Mouse (Mus musculus) lung, embryonic 15.5 days (tissue): ENCODE results near the gene Def8. TPM values are rescaled to one million over a fixed set of nuclear protein-coding genes. Genes with fewer than 3 reads are reported as not detected.
"Not testable (repeated sequence)": the region's sequence is repeated elsewhere in the genome, so short reads cannot be mapped to it uniquely, and the experiment has no call there.

Experiments used
- ATAC-seq: fragments of 200-750 bp; cut with Nextera tagmentation; 2 replicates; pipeline ENCODE4 v1.8.0; 2017; ENCODE audit warnings: moderate number of reproducible peaks, borderline replicate concordance; ENCODE audit not compliant: low FRiP score, low TSS enrichment; ENCODE audit errors: extremely low read depth
- H3K27ac ChIP-seq: fragments of 300-500 bp; sonication (generic); 2 replicates; pipeline ENCODE4 v1.5.1; 2015; ENCODE audit warnings: moderate library complexity, mild to moderate bottlenecking, inconsistent platforms
- H3K27me3 ChIP-seq: fragments of 300-500 bp; sonication (generic); 2 replicates; pipeline ENCODE4 v1.6.1; 2015; ENCODE audit warnings: inconsistent platforms
- H3K36me3 ChIP-seq: fragments of 300-500 bp; sonication (generic); 2 replicates; pipeline ENCODE4 v1.6.1; 2015; ENCODE audit warnings: inconsistent platforms
- H3K4me1 ChIP-seq: fragments of 300-500 bp; sonication (generic); 2 replicates; pipeline ENCODE4 v1.6.1; 2015; ENCODE audit warnings: inconsistent platforms
- H3K4me2 ChIP-seq: fragments of 300-500 bp; sonication (generic); 2 replicates; pipeline ENCODE4 v1.6.1; 2015; ENCODE audit warnings: inconsistent platforms, mild to moderate bottlenecking, moderate library complexity
- H3K4me3 ChIP-seq: fragments of 300-500 bp; sonication (generic); 2 replicates; pipeline ENCODE4 v1.5.1; 2015; ENCODE audit warnings: mild to moderate bottlenecking, inconsistent platforms
- H3K9ac ChIP-seq: fragments of 300-500 bp; sonication (generic); 2 replicates; pipeline ENCODE4 v1.6.1; 2015; ENCODE audit warnings: inconsistent platforms
- H3K9me3 ChIP-seq: fragments of 300-500 bp; sonication (generic); 2 replicates; pipeline ENCODE4 v1.6.1; 2016; ENCODE audit warnings: inconsistent platforms
- WGBS: fragments of 180-500 bp; shearing (Covaris S2); methylation state at CpG from one replicate; pipeline ENCODE4 v1.1.7; 2015; 5-methylcytosine and 5-hydroxymethylcytosine counted together
- polyA plus RNA-seq: library from polyadenylated mRNA; unstranded; fragments of >200 nt; fragmentation: Nextera tagmentation; extraction: Ambion mirVana; gene quantifications from 2 replicates; pipeline ENCODE4 v1.2.1, GENCODE M21; 2015

The Def8 gene
- polyA plus RNA-seq, 1 experiment from 2014 or later, result 31.1 TPM

- H3K27ac ChIP-seq, ATAC-seq, H3K4me2 ChIP-seq, H3K9ac ChIP-seq, H3K4me3 ChIP-seq, H3K9me3 ChIP-seq, H3K36me3 ChIP-seq, H3K4me1 ChIP-seq: not testable (repeated sequence)
- 72% methylated on average over 5 of the region's 5 CpGs for WGBS
- peaks cover 45% of the 10 kb centered on the region for H3K27me3 ChIP-seq
Observed at GRCm38 (mm10) chr8:123414997-123415696, 8.2 kb upstream of the Def8 start.

GRCm38 (mm10) chr8:123415967-123416943 lies 7.1 kb upstream of the Def8 start:
- peaks cover 34% of the 10 kb centered on the region for H3K27me3 ChIP-seq
- 76% methylated on average over 8 of the region's 8 CpGs for WGBS
- no peak overlapping the region for H3K9ac ChIP-seq
- ATAC-seq, result no peak
- no peak overlapping the region for H3K4me3 ChIP-seq
- H3K9me3 ChIP-seq, result no peaks in the 10 kb centered on the region
- no peaks in the 10 kb centered on the region for H3K36me3 ChIP-seq
- peaks cover 5% of the 10 kb centered on the region; the same call in 1 of the 2 replicates for H3K4me1 ChIP-seq
- H3K27ac ChIP-seq, result no peak overlapping the region
- H3K4me2 ChIP-seq, result no peak overlapping the region

- no peak overlapping the region for H3K4me2 ChIP-seq
- 70% methylated on average over 8 of the region's 8 CpGs for WGBS
- peaks cover 26% of the 10 kb centered on the region for H3K27me3 ChIP-seq
- H3K9me3 ChIP-seq, result no peaks in the 10 kb centered on the region
- H3K36me3 ChIP-seq, result no peaks in the 10 kb centered on the region
- no peaks in the 10 kb centered on the region for H3K4me1 ChIP-seq
- H3K9ac ChIP-seq, result no peak overlapping the region
- H3K27ac ChIP-seq, result no peak overlapping the region
- H3K4me3 ChIP-seq, result no peak overlapping the region
- no peak for ATAC-seq
Observed at GRCm38 (mm10) chr8:123416944-123417555, 6.3 kb upstream of the Def8 start.

- no peaks in the 10 kb centered on the region for H3K9me3 ChIP-seq
- H3K27ac ChIP-seq, result no peak overlapping the region
- H3K27me3 ChIP-seq, result no peaks in the 10 kb centered on the region; the same call in 1 of the 2 replicates
- no peak overlapping the region for H3K4me3 ChIP-seq
- no peaks in the 10 kb centered on the region for H3K36me3 ChIP-seq
- H3K4me1 ChIP-seq, result no peaks in the 10 kb centered on the region
- H3K9ac ChIP-seq, result no peak overlapping the region
- no peak for ATAC-seq
- no peak overlapping the region for H3K4me2 ChIP-seq
- 88% methylated on average over 4 of the region's 4 CpGs for WGBS
Observed at GRCm38 (mm10) chr8:123419711-123420110, 3.6 kb upstream of the Def8 start.

- WGBS, result 90% methylated on average over 34 of the region's 34 CpGs
- no peak overlapping the region for H3K27ac ChIP-seq
- no peaks in the 10 kb centered on the region for H3K27me3 ChIP-seq
- H3K4me2 ChIP-seq, result no peak overlapping the region
- H3K9ac ChIP-seq, result no peak overlapping the region
- H3K4me3 ChIP-seq, result no peak overlapping the region
- H3K9me3 ChIP-seq, result no peaks in the 10 kb centered on the region
- no peaks in the 10 kb centered on the region for H3K4me1 ChIP-seq
- no peak for ATAC-seq
- no peaks in the 10 kb centered on the region for H3K36me3 ChIP-seq
Observed at GRCm38 (mm10) chr8:123420525-123421281, 2.6 kb upstream of the Def8 start.

- Histone ChIP-seq H3K36me3 (no peaks in the 10 kb centered on the region), H3K4me3 (no peak overlapping the region), H3K27ac (no peak overlapping the region), H3K4me2 (no peak overlapping the region), H3K9ac (no peak overlapping the region), H3K4me1 (no peaks in the 10 kb centered on the region), H3K9me3 (no peaks in the 10 kb centered on the region), H3K27me3 (no peaks in the 10 kb centered on the region)
- 80% methylated on average over 19 of the region's 19 CpGs for WGBS
- ATAC-seq, result no peak
Observed at GRCm38 (mm10) chr8:123421325-123421724, 2.0 kb upstream of the Def8 start.

- Histone ChIP-seq H3K27me3 (no peaks in the 10 kb centered on the region), H3K27ac (no peak overlapping the region), H3K4me1 (no peaks in the 10 kb centered on the region), H3K4me2 (peak overlapping the region; percentile 51), H3K36me3 (no peaks in the 10 kb centered on the region), H3K4me3 (peak overlapping the region; percentile 21), H3K9me3 (peaks cover 2% of the 10 kb centered on the region; the same call in 1 of the 2 replicates), H3K9ac (no peak overlapping the region)
- ATAC-seq, result no peak
- 6% methylated on average over 17 of the region's 17 CpGs for WGBS
Observed at GRCm38 (mm10) chr8:123422056-123422780, 1.1 kb upstream of the Def8 start.

- Histone ChIP-seq H3K4me2 (peak overlapping the region; percentile 51; the same call in 1 of the 2 replicates), H3K9ac (no peak overlapping the region), H3K27me3 (no peaks in the 10 kb centered on the region), H3K27ac (no peak overlapping the region), H3K4me1 (no peaks in the 10 kb centered on the region), H3K4me3 (no peak overlapping the region), H3K9me3 (peaks cover 8% of the 10 kb centered on the region; the same call in 1 of the 2 replicates), H3K36me3 (no peaks in the 10 kb centered on the region)
- 13% methylated on average over 3 of the region's 3 CpGs for WGBS
- no peak for ATAC-seq
Observed at GRCm38 (mm10) chr8:123422781-123423159, 557 bp upstream of the Def8 start.

GRCm38 (mm10) chr8:123426511-123427509 lies 3.5 kb downstream of the Def8 start:
- WGBS, result 95% methylated on average over 27 of the region's 27 CpGs
- ATAC-seq, result no peak

More at GRCm38 (mm10) chr8:123426511-123427509, 3.5 kb downstream of the Def8 start:
- Histone ChIP-seq H3K27me3 (no peaks in the 10 kb centered on the region), H3K4me3 (no peak overlapping the region), H3K9ac (no peak overlapping the region), H3K27ac (no peak overlapping the region), H3K36me3 (no peaks in the 10 kb centered on the region), H3K4me2 (no peak overlapping the region), H3K4me1 (no peaks in the 10 kb centered on the region), H3K9me3 (peaks cover 33% of the 10 kb centered on the region; the same call in 1 of the 2 replicates)
